Mouse (Mus musculus) CH12F3 (cell line): ENCODE measurements around the gene Gm525.
"Not testable (repeated sequence)": the region's sequence is repeated elsewhere in the genome, so short reads cannot be mapped to it uniquely, and the experiment has no call there.

Source experiments
- in situ Hi-C: fragments of 300-500 bp; cut with MboI; formaldehyde crosslinking; loops from 2 replicates; pipeline ENCODE4 v1.14.3; 2020; ENCODE audit warnings: low sequenced_read_pairs

The Gm525 gene

DNA sequence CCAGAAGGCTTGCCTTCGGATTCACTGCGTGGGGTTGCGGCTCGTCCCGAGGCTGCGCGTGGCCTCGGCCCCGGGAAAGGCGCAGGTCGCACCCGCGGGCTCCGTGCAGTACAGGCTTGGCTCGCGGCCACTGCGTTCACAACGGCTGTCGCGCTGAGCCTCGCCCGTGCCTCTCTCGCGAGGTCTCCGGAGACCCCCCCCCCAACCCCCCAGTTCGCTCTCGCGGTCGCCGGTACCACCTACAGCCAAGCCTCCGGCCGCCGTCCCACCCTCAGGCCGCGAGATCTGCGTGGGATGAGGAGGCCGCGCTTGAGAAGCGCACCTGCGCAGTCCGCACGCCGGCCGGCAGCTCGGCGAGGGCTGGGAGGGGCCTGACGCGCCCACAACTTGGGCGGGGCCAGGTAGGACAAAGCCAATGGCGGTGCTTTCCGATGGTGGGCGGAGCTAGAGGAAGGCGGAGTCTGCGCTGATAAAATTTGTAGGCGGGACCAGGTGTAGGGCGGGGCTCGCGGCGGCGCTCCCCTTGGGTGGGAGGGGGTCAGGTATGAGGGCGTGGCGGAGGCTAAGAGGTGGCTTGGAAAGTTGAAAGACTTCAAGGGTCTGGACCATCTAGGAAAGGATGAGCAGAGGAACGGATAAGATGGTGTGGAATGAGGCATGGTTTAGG, 13.1 kb upstream of the Gm525 start:
- in situ Hi-C loops, result no loop called here

DNA sequence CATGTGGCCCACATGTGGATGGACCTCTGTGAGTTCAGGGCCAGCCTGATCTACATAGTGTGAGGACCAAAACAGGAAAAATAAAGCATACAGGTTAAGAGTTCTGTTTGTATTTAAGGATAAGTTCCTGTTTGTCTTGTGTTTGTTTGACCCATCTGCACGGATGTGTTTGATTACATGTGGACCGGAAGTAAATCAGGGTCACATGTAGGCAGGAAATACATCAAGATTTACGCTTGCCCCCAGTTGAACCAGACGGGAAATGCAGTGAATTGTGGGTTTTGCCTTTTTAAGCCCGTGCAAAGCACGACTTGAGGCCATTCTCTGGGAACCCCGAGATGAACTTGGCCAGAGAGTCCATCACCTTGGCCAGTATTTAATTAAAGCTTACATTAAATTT, 12.3 kb upstream of the Gm525 start:
- in situ Hi-C loops, result no loop called here

DNA sequence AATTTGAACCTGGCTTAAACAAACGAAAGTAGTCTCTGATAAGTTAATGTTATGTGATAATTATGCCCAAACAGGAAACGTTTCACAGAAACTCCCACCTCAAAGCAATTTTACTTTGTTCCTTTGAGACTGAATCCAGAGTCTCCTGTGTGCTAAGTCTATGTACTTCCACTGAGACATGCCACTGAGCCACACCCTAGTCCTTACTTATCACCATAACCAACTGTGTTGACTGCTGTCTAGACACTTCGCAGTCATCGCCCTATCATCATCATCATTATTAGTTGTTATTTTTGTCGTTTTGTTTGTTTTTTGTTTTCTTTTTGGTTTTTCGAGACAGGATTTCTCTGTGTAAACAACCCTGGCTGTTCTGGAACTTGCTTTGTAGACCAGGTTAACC, 9.3 kb upstream of the Gm525 start:
- in situ Hi-C loops, result no loop called here

DNA sequence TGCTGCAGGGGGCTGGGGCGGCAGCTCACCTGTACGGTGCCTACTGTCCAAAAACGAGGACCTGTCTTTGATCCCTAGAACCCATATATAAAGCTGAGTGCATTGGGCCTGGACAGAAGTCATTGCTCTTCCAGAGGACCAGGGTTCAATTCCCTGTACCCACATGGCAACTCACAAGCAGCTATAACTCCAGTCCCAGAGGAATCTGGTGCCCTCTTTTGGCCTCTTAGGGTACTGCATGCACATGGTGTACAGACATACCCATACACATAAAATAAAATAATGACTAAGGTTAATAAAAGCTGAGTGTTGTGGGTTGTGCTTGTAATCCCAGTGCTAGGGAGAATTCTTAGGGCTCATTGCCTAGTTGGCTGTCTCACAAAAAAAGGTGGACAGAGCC, 8.3 kb upstream of the Gm525 start:
- in situ Hi-C loops, result no loop called here

DNA sequence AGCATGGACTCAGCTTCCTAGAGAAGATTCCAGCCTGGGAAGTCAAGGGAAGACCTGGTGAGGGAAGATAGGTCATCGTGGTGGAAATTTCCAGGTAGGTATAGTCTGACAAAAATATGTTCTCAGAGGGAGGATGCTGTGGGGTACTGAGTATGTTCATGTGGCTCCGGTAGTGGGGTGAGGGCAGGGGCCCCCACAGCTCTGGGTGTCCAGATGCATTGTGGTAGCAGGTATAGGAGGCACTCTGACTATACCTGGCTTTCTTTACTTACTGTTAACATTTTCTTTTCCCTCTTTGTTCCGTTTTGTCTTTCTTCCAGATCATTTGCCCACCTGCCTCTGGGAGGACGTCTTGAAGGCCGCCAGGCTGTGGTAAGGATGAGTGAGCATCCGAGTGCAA, 7.5 kb upstream of the Gm525 start:
- in situ Hi-C loops, result no loop called here

DNA sequence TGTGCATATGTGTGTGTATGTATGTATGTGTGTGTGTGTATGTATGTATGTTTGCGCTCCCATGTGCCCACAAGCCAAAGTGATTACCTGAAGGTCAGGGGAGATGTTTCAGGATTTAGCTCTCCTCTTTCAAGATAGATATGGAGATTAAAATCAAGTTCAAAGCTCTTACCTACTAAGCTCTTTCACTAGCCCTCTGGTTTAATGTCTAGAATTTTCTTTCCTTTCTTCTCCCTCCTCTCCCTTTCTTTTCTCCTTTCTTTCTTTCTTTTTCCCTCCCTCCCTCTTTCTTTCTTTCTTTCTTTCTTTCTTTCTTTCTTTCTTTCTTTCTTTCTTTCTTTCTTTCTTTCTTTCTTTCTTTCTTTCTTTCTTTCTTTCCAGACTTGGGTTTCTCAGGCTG, 6.9 kb upstream of the Gm525 start, which contains the start of gene Dgke:
TSS of gene Dgke (minus strand) at position 101 of the 400 bp plus-strand sequence.
- in situ Hi-C loops, result no loop called here

DNA sequence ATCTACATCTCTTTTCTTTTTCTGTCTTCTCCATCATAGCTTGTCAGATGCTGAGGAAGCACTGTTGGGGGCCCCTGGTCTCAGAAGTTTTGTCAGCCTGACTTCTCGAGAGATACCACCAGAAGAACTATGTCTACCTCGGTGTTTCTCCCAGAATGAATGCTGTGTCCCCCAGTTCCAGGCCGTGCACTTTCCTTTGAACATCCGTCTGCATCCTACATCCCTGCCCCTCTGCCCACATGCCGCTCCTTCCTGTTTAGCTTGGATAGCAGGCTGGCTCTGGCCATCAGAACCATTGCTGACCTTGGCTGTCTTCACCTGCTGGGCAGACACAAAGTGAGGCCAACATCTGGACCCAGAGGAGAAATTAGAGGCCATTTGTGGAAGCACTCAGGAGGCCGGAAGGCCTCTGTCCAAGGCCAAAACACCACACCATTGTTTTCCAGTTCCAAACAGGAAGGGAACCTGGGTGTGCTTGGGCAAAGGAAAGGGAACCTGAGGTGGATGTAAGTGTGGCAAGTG, 6.3 kb upstream of the Gm525 start:
- in situ Hi-C loops, result no loop called here

DNA sequence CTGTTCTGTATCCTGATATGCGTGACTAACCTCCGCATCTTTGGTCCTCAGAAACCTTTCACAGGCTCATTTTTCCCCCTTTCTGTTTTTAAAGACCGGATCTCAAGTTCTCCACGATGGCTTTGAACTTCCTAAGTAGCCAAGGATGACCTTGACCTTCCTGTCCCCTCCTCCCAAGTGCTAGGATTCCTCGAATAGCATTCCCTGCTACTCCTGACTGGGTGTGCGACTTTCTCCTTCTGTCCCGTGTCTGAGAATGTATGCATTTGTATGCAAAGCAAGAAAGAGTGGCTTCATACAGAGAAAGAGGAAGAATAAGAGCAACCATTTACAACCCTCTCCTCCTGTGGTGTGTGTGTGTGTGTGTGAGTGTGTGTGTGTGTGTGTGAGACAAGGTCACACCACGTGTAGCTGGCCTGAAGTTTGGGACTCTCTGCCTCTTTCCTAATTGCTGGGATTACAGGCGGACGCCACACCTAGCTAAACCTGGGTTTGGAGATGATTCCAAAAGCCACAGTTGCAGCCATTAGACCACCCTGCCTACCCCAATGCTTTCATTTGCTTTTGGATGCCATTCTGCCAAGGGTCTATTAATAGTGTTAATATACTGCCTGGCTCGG, 5.7 kb upstream of the Gm525 start:
- in situ Hi-C loops, result no loop called here

DNA sequence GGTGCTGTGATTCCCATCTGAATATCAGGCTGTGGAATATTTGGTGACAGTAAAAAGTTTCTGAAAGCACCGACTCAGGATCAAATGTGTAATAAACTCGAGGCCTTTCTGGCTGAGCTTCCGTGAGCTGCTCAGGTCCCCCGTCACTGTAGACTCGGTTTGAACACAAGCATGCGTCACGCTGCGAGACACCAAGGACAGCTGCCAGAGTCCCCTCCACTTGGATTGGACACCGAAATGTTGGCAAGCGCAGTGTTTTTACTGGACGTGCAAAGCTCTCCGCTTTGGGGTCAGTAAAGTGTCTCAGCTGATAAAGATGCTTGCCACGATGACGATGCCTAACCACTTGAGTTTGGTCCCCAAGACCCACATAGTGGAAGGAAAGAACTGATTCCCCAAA, 5.0 kb upstream of the Gm525 start:
- in situ Hi-C loops, result no loop called here

DNA sequence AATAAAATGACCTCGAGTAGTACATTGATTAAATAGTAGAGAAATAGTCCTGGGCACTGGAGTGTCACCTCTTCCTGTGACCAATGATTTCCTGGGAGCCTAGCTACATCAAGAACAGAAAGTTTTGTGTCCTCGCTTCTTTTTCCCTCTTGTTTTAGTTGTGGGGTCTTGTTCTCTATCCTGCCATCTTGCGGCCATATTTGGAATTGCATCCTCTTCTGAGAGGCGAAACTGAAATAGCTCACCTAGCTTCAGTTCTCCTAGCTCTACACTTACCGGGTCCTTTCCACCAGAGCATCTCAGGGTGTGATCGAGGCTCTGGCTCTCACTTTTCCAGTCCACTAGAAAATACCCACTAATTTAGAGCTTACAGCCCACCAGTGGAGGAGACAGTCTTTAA, 4.3 kb upstream of the Gm525 start:
- in situ Hi-C loops, result no loop called here

DNA sequence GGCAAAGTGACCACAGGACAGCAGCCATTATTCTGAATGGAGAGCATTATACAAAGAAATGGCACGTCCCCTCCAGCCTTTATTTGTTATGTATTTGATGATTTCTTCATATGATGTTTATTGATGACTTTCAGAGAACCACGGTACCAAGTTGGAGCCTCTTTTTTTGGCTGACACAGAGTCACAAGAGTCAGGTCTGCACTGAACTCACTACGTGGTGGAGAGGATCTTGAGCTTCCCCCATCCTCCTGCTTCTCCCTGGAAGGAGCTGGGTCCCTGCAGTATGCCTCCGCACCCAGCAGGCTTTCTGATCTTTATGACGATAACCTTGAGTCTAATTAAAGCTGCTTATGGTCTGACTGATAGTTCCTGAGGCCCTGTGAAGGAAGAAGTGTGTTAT, 2.1 kb upstream of the Gm525 start:
- in situ Hi-C loops, result no loop called here

DNA sequence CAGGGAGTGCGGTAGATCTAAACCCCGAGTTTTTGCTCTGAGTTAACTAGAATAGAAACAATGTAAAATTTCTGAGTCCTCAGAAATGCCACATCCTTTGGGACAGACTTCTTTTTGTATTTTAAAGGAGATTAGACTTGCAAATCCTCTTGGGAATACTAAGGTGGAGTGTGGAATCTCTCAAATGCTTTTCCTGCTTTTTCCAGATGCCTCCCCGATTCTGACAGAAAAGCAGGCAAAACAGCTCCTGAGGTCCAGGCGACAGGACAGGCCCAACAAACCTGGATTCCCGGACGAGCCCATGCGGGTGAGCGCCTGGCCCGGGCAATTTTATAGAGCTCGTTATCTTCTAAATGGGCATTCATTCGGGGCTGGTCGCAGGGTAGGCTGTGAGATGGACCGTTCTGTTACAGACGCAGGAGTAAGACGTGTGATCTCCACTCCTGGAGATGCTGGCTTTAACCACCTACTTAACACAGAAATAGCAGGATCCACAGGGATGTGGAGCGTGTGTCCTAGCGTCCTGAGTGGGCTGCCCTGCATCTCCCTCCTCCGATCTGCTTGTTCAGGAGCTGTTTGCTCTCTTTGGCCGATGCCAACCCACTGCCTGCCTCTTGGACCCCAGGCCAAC, 1.3 kb downstream of the Gm525 start:
- in situ Hi-C loops, result no loop called here

DNA sequence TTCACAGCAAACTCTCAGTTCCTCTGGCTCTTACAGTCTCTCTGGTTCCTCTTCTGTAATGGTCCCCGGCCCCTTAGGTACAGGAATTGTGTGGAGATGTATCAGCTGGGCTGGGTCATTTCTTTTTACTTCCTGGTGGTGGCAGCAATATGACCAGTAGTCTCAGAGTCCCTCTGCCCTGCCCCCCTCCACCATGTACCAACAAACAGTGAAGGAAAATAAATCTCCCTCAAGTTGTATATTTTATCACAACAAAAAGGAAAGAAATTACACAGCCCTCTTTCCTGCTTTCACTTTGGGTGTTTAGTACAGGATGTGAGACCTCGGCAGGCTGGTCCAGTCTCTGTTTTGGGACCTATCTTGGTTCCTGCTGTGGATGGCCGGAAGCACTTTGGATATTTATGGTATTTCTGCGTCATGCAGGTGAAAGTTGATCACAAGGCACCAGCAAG, 2.8 kb downstream of the Gm525 start:
- in situ Hi-C loops, result no loop called here

DNA sequence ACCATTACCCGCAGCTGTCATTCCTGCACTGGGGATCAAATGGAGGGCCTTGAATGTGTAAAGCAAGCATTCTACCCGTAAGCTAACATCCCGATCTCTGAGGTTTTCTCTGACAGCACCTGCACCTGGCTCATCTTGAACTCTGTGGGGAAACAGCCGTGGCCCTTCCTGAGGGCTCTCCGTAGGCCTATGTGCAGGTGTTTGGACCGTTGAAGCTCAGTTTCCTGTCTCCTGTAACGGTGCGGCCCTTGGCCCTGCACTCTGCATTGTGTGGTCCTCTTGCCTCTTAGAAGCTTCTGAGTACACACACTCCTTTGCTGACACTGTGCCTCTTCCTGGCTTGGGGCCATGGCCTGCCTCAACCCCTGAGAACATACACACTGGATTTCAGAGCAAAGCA, 4.0 kb downstream of the Gm525 start:
- in situ Hi-C loops, result no loop called here

DNA sequence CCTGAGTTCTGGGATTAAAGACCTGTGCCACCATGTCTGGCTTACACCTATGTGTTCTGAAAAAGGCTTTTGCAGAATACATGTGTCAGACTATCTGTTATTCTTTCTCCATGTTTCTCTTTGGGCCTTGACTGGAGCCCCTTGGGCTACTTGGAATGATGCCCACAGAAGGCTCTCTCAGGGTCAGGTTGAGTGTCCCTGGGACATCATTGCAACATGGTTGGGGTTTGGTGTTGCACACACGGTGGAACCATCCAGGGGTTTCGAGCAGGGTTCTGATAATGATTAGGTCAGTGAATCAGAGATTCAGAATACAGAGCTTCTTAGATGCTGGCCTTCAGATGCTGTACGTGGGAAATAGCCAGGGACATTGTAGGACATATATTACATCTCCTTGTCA, 4.7 kb downstream of the Gm525 start:
- in situ Hi-C loops, result no loop called here

DNA sequence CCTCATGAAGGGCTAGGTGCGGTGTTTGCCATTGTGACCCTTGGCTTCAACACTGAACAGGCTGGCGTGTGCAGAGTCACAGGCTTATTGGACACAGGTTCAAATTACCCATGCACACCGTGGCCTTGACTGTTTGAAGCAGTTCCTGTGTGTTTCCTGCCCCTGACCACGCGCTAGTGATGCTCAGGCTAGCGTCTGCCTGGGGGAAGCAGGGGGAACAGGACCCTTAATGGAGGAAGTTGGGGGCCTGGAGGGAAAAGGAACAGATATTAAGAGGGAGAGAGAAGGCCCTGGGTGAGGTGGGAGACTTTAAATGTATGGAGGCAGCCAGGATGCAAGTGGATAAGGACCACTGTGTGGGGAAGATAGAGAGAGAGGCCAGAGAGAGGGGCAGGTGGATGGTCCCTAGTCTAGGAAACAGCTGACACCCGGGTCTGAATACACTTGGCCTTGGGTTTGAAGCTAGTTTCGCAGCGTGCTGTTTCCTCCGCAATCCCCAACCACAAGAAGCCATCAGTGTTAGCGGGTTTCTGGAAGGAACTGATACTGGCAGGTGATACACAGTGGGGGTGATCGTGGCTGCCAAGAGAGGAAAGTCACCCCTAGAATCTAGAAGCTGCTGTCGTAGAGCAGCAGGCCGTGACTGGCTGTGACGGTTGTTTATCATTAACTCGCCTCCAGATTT, 5.5 kb downstream of the Gm525 start:
- in situ Hi-C loops, result no loop called here

DNA sequence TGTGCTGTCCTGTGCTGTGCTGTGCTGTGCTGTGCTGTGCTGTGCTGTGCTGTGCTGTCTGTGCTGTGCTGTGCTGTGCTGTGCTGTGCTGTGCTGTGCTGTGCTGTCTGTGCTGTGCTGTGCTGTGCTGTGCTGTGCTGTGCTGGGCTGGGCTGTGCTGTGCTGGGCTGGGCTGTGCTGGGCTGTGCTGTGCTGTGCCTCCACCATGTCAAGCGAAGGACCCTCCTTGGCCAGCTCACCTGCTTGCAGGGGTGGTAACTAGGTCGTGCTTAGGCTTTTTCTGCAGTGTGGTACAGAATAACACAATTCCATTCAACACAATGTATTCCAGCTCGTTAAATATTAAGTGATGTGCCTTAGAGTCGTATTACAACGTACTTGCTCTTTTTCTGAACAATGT, 8.3 kb downstream of the Gm525 start:
- in situ Hi-C loops, result not testable (repeated sequence)

DNA sequence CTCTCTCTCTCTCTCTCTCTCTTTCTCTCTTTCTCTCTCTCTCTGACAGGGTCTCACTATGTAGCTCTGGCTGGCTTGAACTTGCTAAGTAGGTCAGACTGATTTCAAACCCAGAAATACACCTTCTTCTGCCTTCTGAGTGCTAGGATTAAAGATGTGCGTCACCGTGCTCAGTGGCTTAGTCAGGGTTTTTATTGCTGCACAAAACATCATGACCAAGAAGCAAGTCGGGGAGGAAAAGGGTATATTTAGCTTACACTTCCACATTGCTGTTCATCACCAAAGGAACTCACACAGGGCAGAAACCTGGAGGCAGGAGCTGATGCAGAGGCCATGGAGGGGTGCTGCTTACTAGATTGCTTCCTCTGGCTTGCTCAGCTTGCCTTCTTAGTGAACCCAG, 9.1 kb downstream of the Gm525 start:
- in situ Hi-C loops, result not testable (repeated sequence)

DNA sequence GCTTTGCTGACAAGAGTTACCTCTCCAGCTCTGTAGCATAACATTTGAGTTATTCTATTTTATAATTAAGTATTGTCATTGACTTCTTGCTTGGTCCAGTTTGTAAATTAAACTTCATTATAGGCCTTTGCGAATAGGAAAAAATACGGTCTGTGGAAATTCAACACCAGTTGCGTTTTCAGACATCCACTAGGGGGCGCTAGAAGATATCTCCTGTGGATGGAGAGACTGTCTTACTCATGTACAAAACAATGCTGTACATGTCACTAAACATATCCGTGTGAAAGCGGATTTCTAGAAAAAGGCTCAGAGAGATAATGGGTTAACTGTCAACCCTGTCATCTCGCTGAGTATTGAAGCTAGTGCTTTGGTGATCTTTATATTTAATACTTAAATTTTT, 11.0 kb downstream of the Gm525 start:
- in situ Hi-C loops, result no loop called here

DNA sequence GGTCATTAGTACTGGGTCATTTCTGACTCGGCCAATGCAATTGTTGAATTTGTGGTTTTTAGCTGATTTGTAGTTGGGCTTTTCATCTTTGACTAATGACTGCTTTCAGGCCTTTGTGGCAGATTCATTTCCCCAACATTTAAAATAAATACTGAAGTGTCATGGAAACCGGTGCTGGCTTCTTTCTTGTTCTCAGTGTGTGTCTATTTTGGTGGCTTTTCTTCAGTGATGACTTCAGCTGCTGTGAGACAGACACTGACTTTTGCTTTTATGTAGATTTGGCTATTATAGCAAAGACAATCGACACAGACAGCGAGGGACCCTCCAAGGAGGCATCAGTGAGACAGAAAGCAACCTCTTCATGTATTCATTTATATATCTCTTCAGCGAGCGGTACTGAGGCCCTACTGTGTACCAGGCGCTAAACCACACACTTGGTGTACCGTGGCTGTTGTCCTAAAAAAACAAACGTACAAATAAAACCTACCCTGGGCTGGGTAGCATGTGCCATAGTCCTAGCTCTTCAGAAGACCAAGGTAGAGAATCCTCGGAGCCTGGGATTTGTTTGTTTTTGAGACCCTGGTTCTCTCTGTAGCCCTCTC, 12.7 kb downstream of the Gm525 start:
- in situ Hi-C loops, result no loop called here

DNA sequence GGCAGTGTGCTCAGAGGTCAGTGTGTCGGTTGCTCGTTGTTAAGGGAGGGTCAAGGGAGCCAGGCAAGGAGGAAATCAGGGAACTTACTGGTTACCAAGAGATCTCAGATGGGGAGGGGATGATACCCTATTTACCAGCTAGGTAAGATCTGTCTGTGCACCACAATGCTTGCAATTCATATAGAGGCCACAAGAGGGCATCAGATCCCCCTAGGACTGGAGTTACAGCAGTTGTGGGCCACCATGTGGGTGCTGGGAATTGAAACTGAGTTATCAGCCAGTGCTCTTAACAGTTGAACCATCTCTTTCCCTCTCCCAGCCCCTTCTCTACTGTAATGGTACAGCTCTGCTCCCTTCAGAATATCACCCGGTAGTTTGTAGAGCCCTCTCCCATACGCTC, 15.1 kb downstream of the Gm525 start:
- in situ Hi-C loops, result no loop called here
